Mouse (Mus musculus): ENCODE results near the gene Pmpcb. TPM values are rescaled to one million over a fixed set of nuclear protein-coding genes. Genes with fewer than 3 reads are reported as not detected.
A peak's percentile ranks its signal among the peaks of the same experiment; 100 is the strongest.
"Not testable (repeated sequence)": the region's sequence is repeated elsewhere in the genome, so short reads cannot be mapped to it uniquely, and the experiment has no call there.

Gene Pmpcb
- polyA plus RNA-seq (2014; fragmentation: Nextera tagmentation; extraction: Ambion mirVana) = 101 and 111 TPM in 2 replicates

GRCm38 (mm10) chr5:21736956-21737585, at the start of gene Pmpcb:
TSS of gene Pmpcb (plus strand) at chr5:21737141.
- H3K4me3 ChIP-seq (ENCODE audit: low read depth, low read length) = peak within 1 kb of the TSS; percentile 91
- peak; percentile 55 for ATAC-seq (ENCODE audit: low FRiP score)
- no peaks in the 10 kb centered on the region for H3K9me3 ChIP-seq (ENCODE audit: control insufficient read depth, low read length)
- H3K27ac ChIP-seq (ENCODE audit: low read depth, low read length) = peak within 1 kb of the TSS; percentile 63; the same call in 1 of the 2 replicates
- no peaks in the 10 kb centered on the region for H3K27me3 ChIP-seq (ENCODE audit: control insufficient read depth, insufficient read depth, low read length)
- peak; percentile 94 for DNase-seq (ENCODE audit: low spot score)
- H3K36me3 ChIP-seq (ENCODE audit: control insufficient read depth, insufficient read depth, low read length) = peaks cover 8% of the 10 kb centered on the region; the same call in 1 of the 2 replicates
- WGBS = under 1% methylated on average over 41 of the region's 42 CpGs
- peak within 1 kb of the TSS; percentile 76 for H3K9ac ChIP-seq (ENCODE audit: low read depth, low read length)
- H3K4me1 ChIP-seq (replicated peaks; ENCODE audit: control insufficient read depth, insufficient read depth, low read length) = no peaks in the 10 kb centered on the region; the same call in 1 of the 2 replicates
- H3K4me2 ChIP-seq (replicated peaks; ENCODE audit: low read depth, low read length) = peak within 1 kb of the TSS; percentile 69

- no peak overlapping the region for H3K27ac ChIP-seq (ENCODE audit: low read depth, low read length)
- no peaks in the 10 kb centered on the region for H3K4me1 ChIP-seq (replicated peaks; ENCODE audit: control insufficient read depth, insufficient read depth, low read length)
- no peaks in the 10 kb centered on the region for H3K27me3 ChIP-seq (ENCODE audit: control insufficient read depth, insufficient read depth, low read length)
- no peak overlapping the region for H3K4me3 ChIP-seq (ENCODE audit: low read depth, low read length)
- 96% methylated on average over 5 of the region's 5 CpGs for WGBS
- ATAC-seq (ENCODE audit: low FRiP score) = no peak
- no peaks in the 10 kb centered on the region for H3K36me3 ChIP-seq (ENCODE audit: control insufficient read depth, insufficient read depth, low read length)
- no peak overlapping the region for H3K9ac ChIP-seq (ENCODE audit: low read depth, low read length)
- no peaks in the 10 kb centered on the region for H3K9me3 ChIP-seq (ENCODE audit: control insufficient read depth, low read length)
- no peak overlapping the region for H3K4me2 ChIP-seq (replicated peaks; ENCODE audit: low read depth, low read length)
- DNase-seq (ENCODE audit: low spot score) = no peak
Observed at GRCm38 (mm10) chr5:21692230-21692629, 44.7 kb upstream of the Pmpcb start.

GRCm38 (mm10) chr5:21693372-21693870, 43.5 kb upstream of the Pmpcb start:
- Histone ChIP-seq H3K9me3 (ENCODE audit: control insufficient read depth, low read length) (no peaks in the 10 kb centered on the region), H3K9ac (ENCODE audit: low read depth, low read length) (no peak overlapping the region), H3K4me3 (ENCODE audit: low read depth, low read length) (no peak overlapping the region), H3K27me3 (ENCODE audit: control insufficient read depth, insufficient read depth, low read length) (no peaks in the 10 kb centered on the region), H3K4me1 (replicated peaks; ENCODE audit: control insufficient read depth, insufficient read depth, low read length) (no peaks in the 10 kb centered on the region), H3K4me2 (replicated peaks; ENCODE audit: low read depth, low read length) (no peak overlapping the region), H3K27ac (ENCODE audit: low read depth, low read length) (no peak overlapping the region), H3K36me3 (ENCODE audit: control insufficient read depth, insufficient read depth, low read length) (no peaks in the 10 kb centered on the region)
- WGBS = 75% methylated on average over 3 of the region's 3 CpGs
- ATAC-seq (ENCODE audit: low FRiP score) (no peak), DNase-seq (ENCODE audit: low spot score) (no peak)

- Histone ChIP-seq H3K27me3 (ENCODE audit: control insufficient read depth, insufficient read depth, low read length) (no peaks in the 10 kb centered on the region), H3K4me2 (replicated peaks; ENCODE audit: low read depth, low read length) (no peak overlapping the region), H3K36me3 (ENCODE audit: control insufficient read depth, insufficient read depth, low read length) (no peaks in the 10 kb centered on the region), H3K4me3 (ENCODE audit: low read depth, low read length) (no peak overlapping the region), H3K4me1 (replicated peaks; ENCODE audit: control insufficient read depth, insufficient read depth, low read length) (no peaks in the 10 kb centered on the region), H3K27ac (ENCODE audit: low read depth, low read length) (no peak overlapping the region), H3K9me3 (ENCODE audit: control insufficient read depth, low read length) (no peaks in the 10 kb centered on the region), H3K9ac (ENCODE audit: low read depth, low read length) (no peak overlapping the region)
- 88% methylated on average over 3 of the region's 3 CpGs for WGBS
- ATAC-seq (ENCODE audit: low FRiP score) = no peak
- DNase-seq (ENCODE audit: low spot score) = no peak
Observed at GRCm38 (mm10) chr5:21694854-21695490, 42.0 kb upstream of the Pmpcb start.

GRCm38 (mm10) chr5:21699555-21699954, 37.4 kb upstream of the Pmpcb start:
- not testable (repeated sequence) for H3K27me3 ChIP-seq (ENCODE audit: control insufficient read depth, insufficient read depth, low read length); H3K27ac ChIP-seq (ENCODE audit: low read depth, low read length); H3K9ac ChIP-seq (ENCODE audit: low read depth, low read length); ATAC-seq (ENCODE audit: low FRiP score); H3K4me2 ChIP-seq (replicated peaks; ENCODE audit: low read depth, low read length); H3K4me1 ChIP-seq (replicated peaks; ENCODE audit: control insufficient read depth, insufficient read depth, low read length); H3K4me3 ChIP-seq (ENCODE audit: low read depth, low read length); H3K9me3 ChIP-seq (ENCODE audit: control insufficient read depth, low read length); H3K36me3 ChIP-seq (ENCODE audit: control insufficient read depth, insufficient read depth, low read length); DNase-seq (ENCODE audit: low spot score)
- WGBS = 95% methylated on average over 3 of the region's 3 CpGs

GRCm38 (mm10) chr5:21700272-21700821, 36.6 kb upstream of the Pmpcb start:
- H3K27me3 ChIP-seq (ENCODE audit: control insufficient read depth, insufficient read depth, low read length) = no peaks in the 10 kb centered on the region
- H3K36me3 ChIP-seq (ENCODE audit: control insufficient read depth, insufficient read depth, low read length) = no peaks in the 10 kb centered on the region
- no peaks in the 10 kb centered on the region for H3K9me3 ChIP-seq (ENCODE audit: control insufficient read depth, low read length)
- H3K4me2 ChIP-seq (replicated peaks; ENCODE audit: low read depth, low read length) = peak overlapping the region; percentile 40
- no peak overlapping the region for H3K27ac ChIP-seq (ENCODE audit: low read depth, low read length)
- peak overlapping the region; percentile 48 for H3K4me3 ChIP-seq (ENCODE audit: low read depth, low read length)
- H3K9ac ChIP-seq (ENCODE audit: low read depth, low read length) = peak overlapping the region; percentile 21; the same call in 1 of the 2 replicates
- 17% methylated on average over 10 of the region's 10 CpGs for WGBS
- no peak for ATAC-seq (ENCODE audit: low FRiP score)
- H3K4me1 ChIP-seq (replicated peaks; ENCODE audit: control insufficient read depth, insufficient read depth, low read length) = no peaks in the 10 kb centered on the region
- DNase-seq (ENCODE audit: low spot score) = peak; percentile 28

GRCm38 (mm10) chr5:21700934-21701333, 36.0 kb upstream of the Pmpcb start:
- Histone ChIP-seq H3K4me2 (replicated peaks; ENCODE audit: low read depth, low read length) (peak overlapping the region; percentile 40), H3K27ac (ENCODE audit: low read depth, low read length) (peak overlapping the region; percentile 3; the same call in 1 of the 2 replicates), H3K4me1 (replicated peaks; ENCODE audit: control insufficient read depth, insufficient read depth, low read length) (no peaks in the 10 kb centered on the region), H3K9ac (ENCODE audit: low read depth, low read length) (peak overlapping the region; percentile 21; the same call in 1 of the 2 replicates), H3K36me3 (ENCODE audit: control insufficient read depth, insufficient read depth, low read length) (no peaks in the 10 kb centered on the region), H3K4me3 (ENCODE audit: low read depth, low read length) (peak overlapping the region; percentile 48), H3K9me3 (ENCODE audit: control insufficient read depth, low read length) (no peaks in the 10 kb centered on the region), H3K27me3 (ENCODE audit: control insufficient read depth, insufficient read depth, low read length) (no peaks in the 10 kb centered on the region)
- DNase-seq (ENCODE audit: low spot score) (no peak), ATAC-seq (ENCODE audit: low FRiP score) (peak; percentile 72)
- under 1% methylated on average over 22 of the region's 22 CpGs for WGBS

GRCm38 (mm10) chr5:21701351-21702008, 35.5 kb upstream of the Pmpcb start, which contains the start of gene Napepld:
TSS of gene Napepld (minus strand) at chr5:21701396.
- no peaks in the 10 kb centered on the region for H3K27me3 ChIP-seq (ENCODE audit: control insufficient read depth, insufficient read depth, low read length)
- no peaks in the 10 kb centered on the region for H3K9me3 ChIP-seq (ENCODE audit: control insufficient read depth, low read length)
- peak within 1 kb of the TSS; percentile 48 for H3K4me3 ChIP-seq (ENCODE audit: low read depth, low read length)
- peak within 1 kb of the TSS; percentile 52 for H3K4me2 ChIP-seq (replicated peaks; ENCODE audit: low read depth, low read length)
- H3K36me3 ChIP-seq (ENCODE audit: control insufficient read depth, insufficient read depth, low read length) = no peaks in the 10 kb centered on the region
- peak within 1 kb of the TSS; percentile 94 for H3K27ac ChIP-seq (ENCODE audit: low read depth, low read length)
- ATAC-seq (ENCODE audit: low FRiP score) (peak; percentile 99), DNase-seq (ENCODE audit: low spot score) (peak; percentile 98)
- H3K9ac ChIP-seq (ENCODE audit: low read depth, low read length) = peak within 1 kb of the TSS; percentile 86
- H3K4me1 ChIP-seq (replicated peaks; ENCODE audit: control insufficient read depth, insufficient read depth, low read length) = no peaks in the 10 kb centered on the region
- WGBS = under 1% methylated on average over 50 of the region's 59 CpGs

All from hindbrain, embryonic 11.5 days (tissue).